Mouse (Mus musculus) MEL (cell line): ENCODE measurements around the gene Tnk2. TPM values are rescaled to one million over a fixed set of nuclear protein-coding genes. Genes with fewer than 3 reads are reported as not detected.

Experiments
- DNase-seq: peaks from one replicate; pipeline ENCODE4 v3.0.0; 2011; ENCODE audit warnings: low read depth, low spot score
- H3K27ac ChIP-seq: 2 replicates; pipeline ENCODE4 v1.5.1; 2012; ENCODE audit warnings: low read depth, mild to moderate bottlenecking, control low read depth, low read length, moderate library complexity; ENCODE audit not compliant: control insufficient read depth
- H3K27me3 ChIP-seq, 2 experiments: fragments of 150-350 bp in 1 of 2; sonication (generic) in 1 of 2; 2 replicates each; pipeline ENCODE4 v1.6.1; 2012; ENCODE audit warnings: low read length in 2 of 2, mild to moderate bottlenecking in 2 of 2, improper control_type of control experiment in 1 of 2, moderate library complexity in 1 of 2; ENCODE audit not compliant: insufficient read depth in 2 of 2, control insufficient read depth in 1 of 2
- H3K36me3 ChIP-seq, 2 experiments: 2 replicates each; pipeline ENCODE4 v1.6.1; 2012 to 2014; ENCODE audit warnings: low read length in 2 of 2, improper control_type of control experiment in 1 of 2, inconsistent platforms in 1 of 2, mild to moderate bottlenecking in 1 of 2; ENCODE audit not compliant: insufficient read depth in 2 of 2, control insufficient read depth in 1 of 2
- H3K4me1 ChIP-seq, 2 experiments: fragments of 150-350 bp in 1 of 2; sonication (generic) in 1 of 2; 2 replicates each; pipeline ENCODE4 v1.6.1; 2012; ENCODE audit warnings: low read length in 2 of 2, improper control_type of control experiment in 1 of 2, mild to moderate bottlenecking in 1 of 2; ENCODE audit not compliant: insufficient read depth in 2 of 2, control insufficient read depth in 1 of 2
- H3K4me3 ChIP-seq, 2 experiments: fragments of 150-350 bp in 1 of 2; sonication (generic) in 1 of 2; 2 replicates each; pipeline ENCODE4 v1.5.1; 2012; ENCODE audit warnings: low read depth in 2 of 2, low read length in 2 of 2, mild to moderate bottlenecking in 2 of 2, moderate library complexity in 2 of 2, control low read depth in 1 of 2, improper control_type of control experiment in 1 of 2; ENCODE audit not compliant: control insufficient read depth in 1 of 2, insufficient read depth in 1 of 2
- H3K79me2 ChIP-seq: 2 replicates; pipeline ENCODE4 v1.6.1; 2012; ENCODE audit warnings: mild to moderate bottlenecking, low read length, moderate library complexity; ENCODE audit not compliant: control insufficient read depth, poor library complexity, insufficient read depth
- H3K9ac ChIP-seq: 2 replicates; pipeline ENCODE4 v1.6.1; 2012; ENCODE audit warnings: low read depth, mild to moderate bottlenecking, control low read depth, low read length, moderate library complexity; ENCODE audit not compliant: control insufficient read depth, poor library complexity, severe bottlenecking
- H3K9me3 ChIP-seq: fragments of 150-350 bp; sonication (generic); replicated peaks from 2 replicates; pipeline ENCODE4 v1.6.1; 2012; ENCODE audit warnings: mild to moderate bottlenecking, low read length, improper control_type of control experiment, moderate library complexity; ENCODE audit not compliant: insufficient read depth
- BHLHE40 ChIP-seq: IDR thresholded peaks from 2 replicates; pipeline ENCODE4 v1.6.1; 2012; ENCODE audit warnings: low read depth, mild to moderate bottlenecking, inconsistent platforms, low read length, improper control_type of control experiment, borderline replicate concordance
- CTCF ChIP-seq, 3 experiments: IDR thresholded peaks in 2 of 3; conservative IDR thresholded peaks in 1 of 3; 2 replicates each; pipeline ENCODE4 v1.5.1; 2011 to 2012; ENCODE audit warnings: low read length in 3 of 3, low read depth in 2 of 3, mild to moderate bottlenecking in 2 of 3, improper control_type of control experiment in 1 of 3, inconsistent platforms in 1 of 3, mixed read lengths in 1 of 3, moderate library complexity in 1 of 3; ENCODE audit not compliant: control insufficient read depth in 1 of 3, insufficient read depth in 1 of 3, poor library complexity in 1 of 3, severe bottlenecking in 1 of 3
- EP300 ChIP-seq, 2 experiments: IDR thresholded peaks; 2 replicates each; pipeline ENCODE4 v1.6.1; 2011; ENCODE audit warnings: improper control_type of control experiment in 2 of 2, low read length in 2 of 2, low read depth in 1 of 2, mild to moderate bottlenecking in 1 of 2
- ETS1 ChIP-seq: IDR thresholded peaks from 2 replicates; pipeline ENCODE4 v1.6.1; 2012; ENCODE audit warnings: low read depth, mild to moderate bottlenecking, inconsistent platforms, low read length, improper control_type of control experiment, moderate library complexity
- HCFC1 ChIP-seq: IDR thresholded peaks from 2 replicates; pipeline ENCODE4 v1.6.1; 2012; ENCODE audit warnings: low read depth, mild to moderate bottlenecking, inconsistent platforms, low read length, improper control_type of control experiment, moderate library complexity
- JUND ChIP-seq: IDR thresholded peaks from 2 replicates; pipeline ENCODE4 v1.6.1; 2011; ENCODE audit warnings: low read depth, mild to moderate bottlenecking, improper control_type of control experiment, low read length
- MXI1 ChIP-seq: IDR thresholded peaks from 2 replicates; pipeline ENCODE4 v1.6.1; 2011; ENCODE audit warnings: mild to moderate bottlenecking, low read depth, low read length, improper control_type of control experiment
- MYB ChIP-seq: IDR thresholded peaks from 2 replicates; pipeline ENCODE4 v1.6.1; 2011; ENCODE audit warnings: mild to moderate bottlenecking, low read depth, low read length, improper control_type of control experiment
- MYC ChIP-seq: IDR thresholded peaks from 2 replicates; pipeline ENCODE4 v1.6.1; 2011; ENCODE audit warnings: low read depth, mild to moderate bottlenecking, low read length, improper control_type of control experiment, moderate library complexity
- NELFE ChIP-seq: IDR thresholded peaks from 2 replicates; pipeline ENCODE4 v1.6.1; 2011; ENCODE audit warnings: low read depth, low read length, improper control_type of control experiment
- POLR2A ChIP-seq, 2 experiments: IDR thresholded peaks; 2 replicates each; pipeline ENCODE4 v1.6.1; 2011 to 2012; ENCODE audit warnings: low read length in 2 of 2, mild to moderate bottlenecking in 2 of 2, control low read depth in 1 of 2, improper control_type of control experiment in 1 of 2, low read depth in 1 of 2, moderate library complexity in 1 of 2; ENCODE audit not compliant: control insufficient read depth in 1 of 2, insufficient read depth in 1 of 2, poor library complexity in 1 of 2
- POLR2AphosphoS2 ChIP-seq: IDR thresholded peaks from 2 replicates; pipeline ENCODE4 v1.6.1; 2011; ENCODE audit warnings: low read length, improper control_type of control experiment
- RCOR1 ChIP-seq: IDR thresholded peaks from 2 replicates; pipeline ENCODE4 v1.6.1; 2012; ENCODE audit warnings: low read depth, mild to moderate bottlenecking, inconsistent platforms, low read length, improper control_type of control experiment
- SIN3A ChIP-seq: IDR thresholded peaks from 2 replicates; pipeline ENCODE4 v1.6.1; 2012; ENCODE audit warnings: low read length, improper control_type of control experiment, inconsistent platforms
- SMC3 ChIP-seq: IDR thresholded peaks from 2 replicates; pipeline ENCODE4 v1.6.1; 2011; ENCODE audit warnings: low read depth, low read length, improper control_type of control experiment
- TBP ChIP-seq: IDR thresholded peaks from 2 replicates; pipeline ENCODE4 v1.8.0; 2011; ENCODE audit warnings: low read depth, low read length, improper control_type of control experiment
- TCF12 ChIP-seq: IDR thresholded peaks from 2 replicates; pipeline ENCODE4 v1.6.1; 2014; ENCODE audit warnings: low read depth, mild to moderate bottlenecking, inconsistent platforms, low read length, improper control_type of control experiment, moderate library complexity
- USF1 ChIP-seq: IDR thresholded peaks from 2 replicates; pipeline ENCODE4 v1.6.1; 2014; ENCODE audit warnings: low read depth, mild to moderate bottlenecking, inconsistent platforms, low read length, improper control_type of control experiment, moderate library complexity
- ZMIZ1 ChIP-seq: IDR thresholded peaks from 2 replicates; pipeline ENCODE4 v1.6.1; 2012; ENCODE audit warnings: low read depth, mild to moderate bottlenecking, inconsistent platforms, low read length, improper control_type of control experiment, moderate library complexity
- polyA plus RNA-seq, 2 experiments: library from polyadenylated mRNA; stranded (reverse) in 1 of 2; unstranded in 1 of 2; fragments of >175 nt in 1 of 2; fragments of >200 nt in 1 of 2; gene quantifications; 2 replicates each; pipeline versions ENCODE4 v1.2.1 to v1.2.4; 2012; ENCODE audit warnings: low replicate concordance in 2 of 2, low read depth in 1 of 2; ENCODE audit not compliant: insufficient read length in 2 of 2, insufficient read depth in 1 of 2, missing spikeins in 1 of 2
- total RNA-seq: library from RNA; depleted of rRNA; stranded (reverse); fragments of 300-350 nt; gene quantifications from 2 replicates; pipeline ENCODE4 v1.2.3, GENCODE M21; 2012

The Tnk2 gene
- total and polyA plus RNA-seq, 3 experiments: 34.8 to 77.0 TPM; not detected in 1

DNA sequence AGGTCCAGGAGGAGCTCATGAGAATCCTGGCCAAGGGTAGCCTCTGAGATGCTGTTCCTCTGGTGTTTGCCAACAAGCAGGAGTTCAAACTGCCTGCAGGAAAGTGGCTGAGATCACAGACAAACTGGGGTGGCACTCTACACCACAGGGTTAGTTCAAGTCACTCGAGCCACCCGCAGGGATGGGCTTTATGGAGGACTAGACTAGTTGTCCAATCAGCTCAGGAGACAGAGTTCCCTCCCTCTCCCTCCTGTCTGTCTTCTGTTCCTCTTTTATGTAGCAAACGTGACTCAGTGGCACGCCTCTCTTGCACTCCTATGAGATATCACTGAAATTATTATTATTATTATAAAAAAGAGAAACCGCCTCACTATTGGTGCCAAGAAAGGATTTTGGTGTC lies 9.5 kb upstream of the Tnk2 start:
- Histone ChIP-seq H3K9me3 (no peaks in the 10 kb centered on the region), H3K79me2 (no peaks in the 10 kb centered on the region), H3K27ac (peak overlapping the region; percentile 70), H3K27me3 (no peaks in the 10 kb centered on the region), H3K4me3 (0 out of 4 replicates have a peak overlapping the region, but pooled peaks have one; percentile 8 to 24), H3K9ac (peak overlapping the region; percentile 24; the same call in 1 of the 2 replicates), H3K4me1 (peaks cover 4 to 16% of the 10 kb centered on the region in 2 experiments; a peak in 3 of 4 replicates), H3K36me3 (peaks cover 25 to 34% of the 10 kb centered on the region in 2 experiments)
- TF ChIP-seq EP300 (IDR thresholded peaks at IDR 0.05; ENCODE audit: low read depth in 1 of 2, low read length in 2 of 2) (0 out of 4 replicates have a peak, but pooled peaks of 1 of the 2 experiments have one; percentile 13), POLR2A (IDR thresholded peaks at IDR 0.05; ENCODE audit: control insufficient read depth in 1 of 2, insufficient read depth in 1 of 2, low read depth in 1 of 2, low read length in 2 of 2, poor library complexity in 1 of 2) (peak in 1 of 2 experiments; percentile 50; a peak in 1 of 4 replicates), POLR2AphosphoS2 (no peak), CTCF (IDR thresholded peaks at IDR 0.05 in 2 of 3, conservative IDR thresholded peaks at IDR 0.05 in 1 of 3; ENCODE audit: control insufficient read depth in 1 of 3, insufficient read depth in 1 of 3, low read depth in 2 of 3, low read length in 3 of 3, poor library complexity in 1 of 3, severe bottlenecking in 1 of 3) (no peak), BHLHE40 (peak; percentile 98), MXI1 (peak; percentile 83), MYB (no peak), SIN3A (peak; percentile 80), RCOR1 (0 out of 2 replicates have a peak, but pooled peaks have one; percentile 15), JUND (no peak), TBP (0 out of 2 replicates have a peak, but pooled peaks have one; percentile 41), MYC (peak; percentile 70), HCFC1 (no peak), TCF12 (peak; percentile 28; the same call in 1 of the 2 replicates), ETS1 (peak; percentile 63; the same call in 1 of the 2 replicates)
- DNase-seq: peak; percentile 97

- H3K9me3 ChIP-seq: no peaks in the 10 kb centered on the region
- peaks cover 0 to 13% of the 10 kb centered on the region in 2 experiments; a peak in 2 of 4 replicates for H3K4me1 ChIP-seq
- no peaks in the 10 kb centered on the region for H3K79me2 ChIP-seq
- no peaks in the 10 kb centered on the region for H3K27me3 ChIP-seq
- H3K27ac ChIP-seq: no peak overlapping the region
- no peak overlapping the region for H3K4me3 ChIP-seq
- TF ChIP-seq NELFE: no peak
- TF ChIP-seq CTCF (IDR thresholded peaks at IDR 0.05 in 2 of 3, conservative IDR thresholded peaks at IDR 0.05 in 1 of 3; ENCODE audit: control insufficient read depth in 1 of 3, insufficient read depth in 1 of 3, low read depth in 2 of 3, low read length in 3 of 3, poor library complexity in 1 of 3, severe bottlenecking in 1 of 3): peak; percentile 18 to 32 (median 30); a peak in 4 of 6 replicates
- TF ChIP-seq TBP: no peak
- no peak for TF ChIP-seq USF1
- TF ChIP-seq ZMIZ1: no peak
- TF ChIP-seq SMC3: peak; percentile 37
- TF ChIP-seq, all 39 proteins: peak for 2
- no peak overlapping the region for H3K9ac ChIP-seq
- no peak for DNase-seq
- H3K36me3 ChIP-seq: peaks cover 17 to 22% of the 10 kb centered on the region in 2 experiments
These were observed 8.4 kb upstream of the Tnk2 start for GRCm38 (mm10) chr16:32635314-32635713.
